Mouse (Mus musculus) CD4-positive, CD25-positive, alpha-beta regulatory T cell, adult 2 months (primary cell): ENCODE measurements around the gene Cyp2c23.

Experiments
- DNase-seq: peaks from one replicate; pipeline ENCODE4 v3.0.0-alpha.2; 2012; ENCODE audit warnings: low read depth, low spot score

The Cyp2c23 gene

DNA sequence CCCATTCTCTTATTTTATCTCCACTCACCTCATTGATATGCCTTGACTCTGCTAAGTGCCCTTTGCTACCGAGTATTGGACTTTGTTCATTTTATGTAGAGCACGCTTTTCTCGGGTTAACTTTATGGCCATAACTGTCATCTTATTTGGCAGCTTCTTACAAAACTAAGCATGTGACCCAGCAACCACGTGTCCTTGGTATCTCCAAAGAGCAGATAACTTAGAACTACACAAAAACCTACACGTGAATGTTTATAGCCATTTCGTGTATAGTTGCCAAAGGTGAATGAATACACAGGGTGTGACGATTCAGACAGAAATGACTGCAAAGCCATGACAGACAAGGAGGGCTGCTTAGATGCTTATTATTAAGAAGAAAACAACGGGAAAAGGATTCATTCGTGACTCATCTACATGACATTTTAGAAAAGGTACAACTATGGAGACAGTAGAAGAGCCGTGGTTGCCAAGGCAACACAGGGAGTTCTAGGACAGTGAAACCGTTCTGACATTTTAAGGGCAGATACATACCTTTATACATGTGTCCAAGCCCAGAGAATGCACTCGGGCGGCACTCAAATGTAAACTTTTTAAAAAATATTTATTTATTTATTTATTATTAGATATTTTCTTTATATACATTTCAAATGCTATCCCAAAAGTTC is 4.0 kb downstream of the Cyp2c23 start:
- DNase-seq: no peak

DNA sequence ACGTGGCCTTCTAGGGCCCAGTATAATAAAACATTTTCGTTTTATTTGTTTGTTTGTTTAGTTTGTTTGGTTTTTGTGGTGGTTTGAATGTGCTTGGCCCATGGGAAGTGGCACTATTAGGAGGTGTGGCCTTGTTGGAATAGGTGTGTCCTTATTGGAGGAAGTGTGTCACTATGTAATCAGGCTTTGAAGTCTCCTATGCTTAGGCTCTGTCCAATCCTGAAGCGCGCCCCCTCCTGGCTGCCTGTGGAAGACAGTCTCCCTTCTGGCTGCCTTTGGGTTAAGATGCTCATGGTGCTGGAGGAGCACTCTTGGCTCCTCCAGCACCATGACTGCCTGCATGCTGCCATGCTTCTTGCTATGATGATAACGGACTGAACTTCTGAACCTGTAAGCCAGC is 5.9 kb downstream of the Cyp2c23 start:
- no peak for DNase-seq

DNA sequence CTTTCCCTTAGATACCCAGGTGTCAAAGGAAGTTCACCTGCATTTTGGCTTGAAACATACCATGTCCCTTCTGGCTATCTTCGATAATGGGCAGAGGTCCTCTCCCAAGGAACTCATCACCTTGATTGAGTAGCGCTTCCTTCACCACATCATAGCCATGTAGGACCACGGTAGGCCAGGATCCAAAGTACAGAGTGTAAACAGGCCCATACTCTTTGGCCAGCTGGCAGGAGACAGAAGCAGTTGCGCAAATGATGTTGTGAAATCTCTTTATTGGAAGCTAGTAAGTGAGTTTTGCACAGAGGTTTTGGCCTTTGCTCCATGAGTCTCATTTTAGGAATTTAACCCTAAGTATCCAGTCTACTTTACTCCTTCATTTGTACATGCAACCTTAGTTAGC is 7.5 kb downstream of the Cyp2c23 start:
- no peak for DNase-seq

DNA sequence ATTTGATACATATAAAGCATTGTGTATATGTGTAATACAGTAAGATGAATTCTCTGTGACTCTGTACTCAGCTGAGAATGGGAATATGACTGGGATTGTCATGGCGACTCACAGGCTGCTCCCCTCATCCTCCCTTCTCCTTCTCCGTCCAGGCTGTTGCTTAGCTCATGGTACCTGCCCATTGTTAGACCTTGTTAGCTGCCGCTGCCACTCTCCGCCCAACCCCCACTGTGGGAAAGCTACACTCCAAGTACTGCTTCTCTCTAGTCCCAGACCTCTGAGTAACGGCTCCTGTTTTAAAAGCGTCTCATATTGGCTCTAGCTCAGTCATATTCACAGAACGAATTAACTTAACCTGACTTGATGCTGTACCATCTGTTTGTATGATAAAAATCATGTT is 9.3 kb downstream of the Cyp2c23 start:
- no peak for DNase-seq

DNA sequence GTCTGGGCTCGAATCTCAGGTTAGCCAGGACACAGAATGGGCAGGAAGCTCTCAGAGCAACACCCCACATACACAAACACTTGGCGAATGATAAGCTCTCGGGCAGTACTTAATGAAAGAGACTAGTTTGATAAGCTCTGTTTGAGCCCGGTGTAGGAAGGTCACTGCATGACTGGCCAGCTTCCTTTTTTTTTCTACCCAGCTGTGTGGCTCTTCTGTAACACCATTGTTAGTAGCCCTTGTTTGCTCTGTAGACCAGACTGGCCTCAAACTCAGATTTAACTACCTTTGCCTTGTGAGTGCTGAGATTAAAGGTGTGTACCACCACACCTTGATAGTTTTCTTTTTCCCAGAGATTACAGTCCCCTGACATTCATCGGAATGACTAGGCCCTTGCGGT is 15.1 kb downstream of the Cyp2c23 start:
- no peak for DNase-seq

GRCm38 (mm10) chr19:44008784-44009183 is 20.2 kb downstream of the Cyp2c23 start:
- peak; percentile 3 for DNase-seq

GRCm38 (mm10) chr19:44007186-44007585 is 21.8 kb downstream of the Cyp2c23 start:
- DNase-seq: no peak

- peak; percentile 3 for DNase-seq
Measured at GRCm38 (mm10) chr19:44005025-44005424, 24.0 kb downstream of the Cyp2c23 start.

DNA sequence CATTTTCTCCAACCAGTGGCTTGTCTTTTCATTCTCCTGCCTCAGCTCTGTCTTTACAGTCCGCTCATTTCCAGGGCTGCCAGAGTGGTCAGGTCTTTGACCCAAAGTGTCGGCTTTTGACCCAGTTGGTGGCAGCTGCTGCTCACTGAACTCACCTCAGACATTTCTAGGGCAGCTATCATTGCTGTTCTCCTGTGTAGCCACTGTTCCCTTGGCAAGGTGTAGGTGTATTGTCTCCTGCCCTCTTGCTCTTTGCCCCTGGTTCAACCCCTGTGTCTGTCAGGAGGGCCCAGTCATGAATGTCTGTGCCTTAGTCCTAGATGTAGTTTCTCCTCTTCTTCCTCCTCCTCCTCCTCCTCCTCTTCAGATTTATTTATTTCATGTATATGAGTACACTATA is 24.7 kb downstream of the Cyp2c23 start:
- no peak for DNase-seq

GRCm38 (mm10) chr19:44000720-44001119 is 28.3 kb downstream of the Cyp2c23 start:
- DNase-seq: no peak

- DNase-seq: no peak
Measured at GRCm38 (mm10) chr19:44000061-44000460, 28.9 kb downstream of the Cyp2c23 start.

DNA sequence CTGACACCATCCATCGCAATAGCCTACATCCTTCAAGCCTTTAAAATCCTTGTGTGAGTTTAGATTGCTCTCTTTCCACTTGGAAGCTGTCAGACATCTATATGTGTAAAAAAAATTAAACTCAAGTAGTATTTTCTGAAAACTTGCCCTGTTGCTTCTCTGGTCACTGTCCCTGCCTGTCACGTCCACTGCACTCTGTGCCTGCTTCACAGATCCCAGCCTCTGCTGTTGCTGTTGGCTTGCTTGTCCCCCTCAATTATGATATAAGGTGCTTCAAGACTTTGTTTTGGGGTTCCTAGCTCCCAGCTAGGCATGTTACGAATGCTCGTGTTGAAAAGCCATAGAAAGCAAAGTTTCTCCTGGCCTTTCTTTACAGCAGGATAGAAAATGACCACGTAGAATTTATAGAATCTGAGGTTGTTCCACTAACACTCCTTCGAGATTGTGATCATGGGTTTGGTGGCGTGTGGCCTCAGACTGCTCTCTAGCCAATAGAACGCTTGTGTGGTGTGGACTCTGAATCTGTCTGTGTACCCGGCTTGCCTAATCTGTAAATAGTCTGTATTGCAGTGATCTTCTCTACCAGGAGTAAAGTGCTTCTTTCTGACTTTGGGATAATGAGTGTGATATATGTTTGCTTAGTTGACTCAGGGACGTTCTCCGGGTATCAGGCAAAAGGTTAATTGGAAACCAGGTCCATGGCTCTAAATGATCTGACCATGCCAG is 30.0 kb downstream of the Cyp2c23 start:
- DNase-seq: no peak

- DNase-seq: no peak
Measured at GRCm38 (mm10) chr19:43998101-43998500, 30.9 kb downstream of the Cyp2c23 start.

DNA sequence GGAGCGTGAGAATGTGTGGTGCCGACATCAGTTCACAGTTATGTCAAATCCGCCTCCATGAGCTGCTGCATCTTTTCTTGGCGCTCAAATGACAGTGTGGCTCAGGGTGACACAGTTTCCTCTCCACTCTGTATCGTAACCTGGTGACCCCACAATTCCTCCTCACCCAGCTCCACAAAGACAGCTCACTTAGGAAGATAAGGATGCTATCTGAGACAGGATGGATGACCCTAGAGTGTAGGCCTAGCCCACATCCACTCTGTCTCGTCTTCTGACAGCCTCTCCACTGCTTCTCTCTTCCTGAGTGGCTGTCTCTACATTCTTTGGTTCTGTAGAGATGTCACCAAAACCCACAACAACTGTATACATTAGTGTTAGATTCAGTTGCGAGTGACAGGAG is 33.6 kb downstream of the Cyp2c23 start:
- DNase-seq: no peak

GRCm38 (mm10) chr19:43992464-43992863 is 36.5 kb downstream of the Cyp2c23 start:
- DNase-seq: no peak

- no peak for DNase-seq
Measured at GRCm38 (mm10) chr19:43990362-43990761, 38.6 kb downstream of the Cyp2c23 start.

DNA sequence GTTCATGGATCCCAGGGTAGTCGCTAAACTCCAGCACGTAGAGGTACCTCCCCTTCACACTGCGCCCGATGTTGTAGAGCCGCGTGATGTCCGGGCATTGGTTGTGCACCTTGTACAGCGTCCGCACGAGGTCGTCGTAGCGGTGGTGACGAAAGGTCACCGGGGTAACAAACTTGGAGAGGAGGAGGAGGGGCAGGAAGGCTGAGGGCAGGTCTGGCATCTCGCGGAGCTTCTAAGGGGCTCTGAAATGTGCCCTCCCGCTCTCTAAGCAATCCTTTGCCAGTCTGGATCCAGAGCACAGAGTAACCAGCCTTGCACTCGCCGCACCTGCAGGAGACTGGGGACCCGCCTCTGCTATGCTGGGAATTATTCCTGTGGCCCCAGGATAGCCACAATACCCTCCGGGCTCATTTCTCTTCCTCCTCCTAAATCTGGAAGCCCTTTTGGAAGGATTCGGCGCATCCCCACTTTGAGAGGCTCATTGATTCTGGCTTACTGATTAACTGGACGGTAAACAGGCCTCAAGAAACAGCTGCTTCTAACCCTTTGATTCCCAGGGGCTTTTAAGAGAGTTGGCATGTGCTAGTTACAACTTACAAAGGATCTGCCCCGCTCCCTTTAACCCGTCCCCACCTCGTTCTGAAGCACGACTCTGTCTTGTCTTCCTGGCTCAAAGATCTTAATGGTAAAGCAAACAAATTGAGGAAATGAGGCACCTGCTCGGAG is 42.8 kb downstream of the Cyp2c23 start, which contains the start of gene Cpn1:
TSS of gene Cpn1 (minus strand) at position 488 of the 726 bp plus-strand sequence.
- no peak for DNase-seq

DNA sequence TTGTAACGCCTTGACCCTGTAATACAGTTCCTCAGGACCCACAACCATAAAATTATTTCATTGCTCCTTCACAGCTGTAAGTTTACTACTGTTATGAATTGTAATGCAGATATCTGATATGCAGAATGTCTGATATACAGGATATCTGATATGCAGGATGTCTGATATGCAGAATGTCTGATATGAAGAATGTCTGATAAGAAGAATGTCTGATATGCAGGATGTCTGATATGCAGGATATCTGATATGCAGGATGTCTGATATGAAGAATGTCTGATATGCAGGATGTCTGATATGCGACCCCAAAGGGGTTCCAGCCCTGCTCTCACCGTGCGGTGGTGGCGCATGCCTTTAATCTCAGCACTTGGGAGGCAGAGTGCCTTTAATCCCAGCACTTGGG is 47.0 kb downstream of the Cyp2c23 start:
- DNase-seq: no peak

GRCm38 (mm10) chr19:43980711-43981110 is 48.3 kb downstream of the Cyp2c23 start:
- DNase-seq: no peak

DNA sequence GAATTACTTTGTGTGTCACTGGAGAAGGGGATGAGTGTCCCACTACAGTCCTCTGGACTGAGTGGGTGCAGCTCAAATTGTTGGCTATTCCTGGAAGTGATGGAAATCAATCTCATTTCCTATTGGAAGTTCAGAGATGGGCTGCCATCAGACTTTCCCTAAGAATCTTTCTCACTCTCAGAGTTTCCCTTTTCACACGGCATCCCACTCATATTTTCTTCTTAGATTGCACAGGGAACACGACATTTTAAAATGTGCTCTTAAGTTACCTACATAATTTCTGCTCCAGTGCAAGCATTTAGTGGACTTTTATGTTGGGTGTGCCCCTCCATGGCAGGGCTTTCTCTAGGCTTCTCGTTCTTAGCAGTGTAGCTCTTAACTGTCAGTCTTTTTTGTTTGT is 51.2 kb downstream of the Cyp2c23 start:
- no peak for DNase-seq

- no peak for DNase-seq
Measured at GRCm38 (mm10) chr19:43976661-43977060, 52.3 kb downstream of the Cyp2c23 start.

DNA sequence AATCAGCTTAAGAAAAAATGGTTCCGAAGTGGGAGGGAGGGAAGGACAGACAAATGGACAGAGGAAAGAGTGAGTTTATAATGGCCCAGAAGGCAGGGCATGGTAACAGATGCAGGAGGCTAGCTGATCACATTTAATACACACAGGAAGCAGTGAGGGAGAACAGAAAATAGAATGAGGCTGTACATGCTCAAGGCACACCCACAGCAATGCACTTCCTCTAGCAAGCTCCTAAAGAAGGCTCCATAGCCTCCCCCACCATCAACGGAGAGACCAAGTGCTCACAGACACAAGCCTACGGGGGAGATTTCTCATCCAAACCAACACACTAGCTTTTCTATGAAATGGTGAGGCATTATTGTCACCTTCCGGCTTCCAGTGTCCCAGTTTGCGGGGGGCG is 54.8 kb downstream of the Cyp2c23 start:
- no peak for DNase-seq

- no peak for DNase-seq
Measured at GRCm38 (mm10) chr19:43973711-43974110, 55.3 kb downstream of the Cyp2c23 start.
